Mouse (Mus musculus): ENCODE measurements at regions not wholly inside any gene's neighbourhood (a gene's known extent, or its start where the extent isn't known, plus 50 kb on each side); places are given as distances from the start of the nearest gene placed in this dataset.

- no peak for DNase-seq
These were observed 54.4 kb upstream of the Olfm4 start for GRCm38 (mm10) chr14:79929451-79929850.

- DNase-seq = no peak
These were observed 56.7 kb upstream of the Olfm4 start for GRCm38 (mm10) chr14:79927161-79927560.

DNA sequence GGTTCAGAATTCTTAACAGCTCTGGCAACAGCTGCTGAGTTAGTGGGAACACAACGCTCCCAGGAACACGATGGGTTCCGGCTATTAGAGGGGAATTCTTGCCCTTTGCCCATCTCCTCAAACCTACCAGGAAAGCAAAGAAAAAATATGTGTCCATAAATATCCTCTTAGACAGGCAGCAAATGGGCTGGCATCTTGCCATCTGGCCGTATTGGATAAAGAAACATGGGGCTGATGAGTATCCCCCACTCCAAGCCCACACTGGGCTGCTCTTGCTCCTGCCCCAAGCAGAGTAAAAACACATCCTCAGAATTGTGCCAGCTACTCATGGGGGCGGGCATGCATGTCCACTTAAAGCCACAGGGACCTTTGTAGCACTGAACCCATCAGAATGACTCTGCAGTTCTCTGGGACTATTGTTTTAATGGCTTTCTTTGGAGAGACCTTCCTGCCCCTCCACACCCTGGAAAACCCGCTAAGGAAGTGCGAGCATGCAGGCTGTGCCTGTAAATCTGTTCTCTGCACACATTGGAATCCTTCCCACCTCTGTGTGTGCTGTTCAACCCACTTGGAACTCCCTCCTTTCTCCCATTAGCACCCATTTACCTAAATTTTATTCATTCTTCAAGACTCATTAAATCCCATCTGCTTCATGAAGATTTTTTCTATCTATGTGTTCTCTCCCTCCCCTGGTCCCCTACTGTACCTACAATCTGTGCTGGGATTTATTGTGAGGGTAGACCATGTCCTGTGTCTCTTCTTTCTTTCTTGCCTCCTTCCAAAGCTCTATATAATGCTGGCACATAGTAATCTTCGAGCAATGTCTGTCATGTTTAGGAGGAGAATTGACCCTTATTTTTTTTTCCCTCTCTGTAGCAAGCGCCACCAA is 66.7 kb upstream of the Olfm4 start:
- DNase-seq = no peak

DNA sequence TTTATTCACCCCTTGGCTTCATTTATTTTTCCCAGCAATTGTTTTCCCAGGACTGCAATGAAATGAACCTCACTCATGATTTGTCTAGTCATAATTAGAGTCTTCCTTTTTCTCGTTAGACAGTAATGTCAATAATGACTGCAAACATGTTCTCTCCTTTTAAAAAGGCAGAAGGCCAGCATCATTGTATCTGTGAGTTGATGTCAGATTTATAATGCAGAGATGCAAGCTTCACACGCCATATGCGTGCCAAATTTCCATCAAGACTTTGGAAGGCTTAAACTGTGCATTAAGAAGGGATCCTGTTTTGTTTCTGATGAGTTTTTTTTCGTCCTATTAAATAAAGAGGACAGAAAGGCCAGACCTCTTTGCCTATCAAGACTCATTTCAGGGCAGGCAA is 68.9 kb upstream of the Olfm4 start:
- DNase-seq = no peak

- no peak for DNase-seq
These were observed 70.6 kb upstream of the Olfm4 start for GRCm38 (mm10) chr14:79913315-79913714.

GRCm38 (mm10) chr14:79912610-79913009 is 71.3 kb upstream of the Olfm4 start:
- peak; percentile 2 to 49 for DNase-seq

DNA sequence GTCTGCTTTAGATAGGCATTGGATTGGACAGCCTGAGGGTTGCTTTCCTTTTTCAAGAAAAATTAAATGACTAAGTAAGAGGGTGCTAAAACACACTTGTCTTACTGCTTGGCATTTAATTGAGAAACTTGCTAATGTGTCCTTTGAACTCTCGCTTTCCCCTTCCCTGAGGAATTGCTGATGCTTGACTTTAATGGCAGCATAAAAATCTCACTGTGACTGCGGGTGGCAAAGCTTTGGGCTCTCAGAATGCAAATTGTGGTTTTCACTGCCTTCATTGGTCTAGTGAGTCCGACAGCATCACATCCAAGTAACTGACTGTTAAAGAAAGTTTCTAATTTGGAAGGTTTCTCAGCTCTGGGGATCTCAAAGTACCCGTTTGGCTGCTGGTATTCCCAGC is 76.1 kb upstream of the Olfm4 start:
- no peak for DNase-seq

DNA sequence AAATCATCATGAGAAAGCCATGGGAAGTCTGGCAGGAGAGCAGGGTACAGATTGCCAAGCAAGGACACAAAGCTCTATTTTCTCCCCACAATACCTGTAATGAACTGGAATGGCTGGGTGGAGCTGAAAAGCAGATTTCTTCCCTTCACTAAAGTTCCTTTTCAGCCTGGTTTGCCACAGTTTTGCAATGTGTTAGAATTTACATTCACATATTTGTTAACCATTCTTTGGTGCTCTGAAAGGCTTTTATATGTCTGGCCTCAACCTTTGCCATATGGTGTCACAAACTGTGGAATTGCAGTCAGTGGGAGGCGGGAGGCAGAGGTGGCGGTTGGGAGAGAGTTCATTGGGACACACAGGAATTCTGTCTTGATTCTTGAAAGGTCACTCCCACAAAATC is 78.3 kb upstream of the Olfm4 start:
- no peak for DNase-seq

- DNase-seq = no peak
These were observed 81.5 kb upstream of the Olfm4 start for GRCm38 (mm10) chr14:79902355-79902754.

DNA sequence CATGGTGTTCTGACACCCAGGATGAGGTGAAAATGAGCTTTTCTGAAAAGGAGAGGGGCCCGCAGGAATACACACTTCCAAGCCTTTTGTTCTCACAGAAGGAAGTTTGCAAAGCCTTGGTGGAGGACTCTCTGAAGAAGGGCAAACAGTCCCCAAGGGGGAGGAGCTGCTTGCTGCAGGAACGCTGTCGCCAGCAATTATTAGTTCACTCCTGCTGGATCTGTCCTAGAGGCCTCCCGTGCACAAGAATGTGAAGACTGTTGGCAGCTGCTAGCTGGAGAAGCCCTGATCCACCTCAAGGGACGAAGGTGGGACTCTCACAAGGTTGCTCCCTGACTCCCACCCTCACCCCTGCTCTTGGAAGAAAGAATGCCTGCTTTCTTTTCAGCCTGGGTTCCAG is 85.6 kb upstream of the Olfm4 start:
- DNase-seq = no peak

DNA sequence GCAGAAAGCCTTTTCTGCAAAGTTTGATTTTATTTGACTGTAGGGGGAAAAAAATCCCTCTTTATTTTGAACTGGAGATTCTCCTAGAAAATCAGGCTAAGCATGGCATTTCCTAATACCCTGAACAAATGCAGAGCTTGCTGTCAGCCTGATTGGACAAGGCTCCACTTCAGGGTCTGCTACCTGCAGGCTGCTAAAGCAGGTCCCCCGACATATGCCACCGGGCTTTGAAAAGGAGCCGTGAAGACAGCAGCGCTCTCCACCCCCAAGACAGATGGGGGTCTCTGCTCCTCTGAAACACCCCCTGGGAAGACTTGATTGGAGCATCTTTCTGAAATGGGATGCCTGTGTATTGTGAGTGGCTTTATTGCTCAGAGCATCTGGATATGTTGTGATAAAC is 90.6 kb upstream of the Olfm4 start:
- DNase-seq = no peak

DNA sequence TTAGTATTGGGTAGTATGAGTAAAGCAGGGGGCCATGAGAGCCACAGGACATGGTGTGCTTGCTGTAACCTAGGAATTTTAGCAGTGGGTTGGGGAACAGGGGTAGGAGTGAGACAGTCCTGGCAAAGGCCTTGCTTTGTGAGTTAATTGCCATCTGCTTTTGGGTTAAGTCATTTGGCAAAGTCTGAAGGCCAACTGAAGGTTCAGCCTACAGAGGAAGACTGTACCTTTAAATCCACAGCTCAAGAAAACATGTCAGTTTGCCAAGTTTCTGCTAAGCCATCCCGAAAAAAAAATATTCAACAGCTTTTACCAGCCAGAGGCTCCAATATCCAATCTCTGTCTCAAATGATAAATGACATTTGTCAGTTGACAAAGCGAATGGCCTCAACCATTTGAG is 93.2 kb upstream of the Olfm4 start:
- DNase-seq = no peak

DNA sequence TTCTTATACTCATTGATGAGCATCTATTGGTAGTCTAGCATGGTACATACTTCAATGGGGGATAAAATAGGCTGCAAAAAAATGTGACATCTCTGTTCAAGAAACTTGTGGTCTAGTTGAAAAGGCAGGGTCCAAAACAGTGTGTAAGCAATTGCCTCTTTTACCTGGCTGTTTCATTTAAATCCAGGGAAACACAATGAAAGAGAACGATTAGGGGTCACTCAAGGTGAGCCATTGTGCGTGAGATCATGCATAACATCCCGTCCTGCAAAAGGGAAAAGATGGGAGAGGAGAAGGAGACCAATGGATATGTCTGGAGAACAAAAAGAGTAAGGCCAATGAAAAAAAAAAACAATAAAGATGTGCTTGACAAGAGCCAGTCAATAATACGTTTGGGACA is 93.6 kb upstream of the Olfm4 start:
- DNase-seq = no peak

DNA sequence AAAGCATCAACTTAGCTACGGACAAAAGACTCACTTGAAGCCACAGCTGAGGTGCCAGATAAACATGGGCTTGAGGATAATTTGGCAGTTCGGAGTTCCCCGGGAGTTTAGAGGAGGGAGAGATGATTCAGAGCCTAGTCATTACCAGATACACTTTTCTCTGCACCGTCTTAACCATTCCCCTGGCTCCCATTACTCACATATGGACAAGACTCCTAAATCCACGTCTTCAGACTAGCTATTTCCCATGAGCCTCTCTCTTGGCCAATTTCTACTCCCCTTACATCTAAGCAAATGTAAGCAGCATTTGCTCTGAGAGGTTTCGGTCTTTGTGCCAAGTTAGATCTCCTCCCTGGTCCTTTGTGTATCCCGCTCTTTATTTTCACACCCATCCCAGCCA is 100.4 kb upstream of the Olfm4 start:
- no peak for DNase-seq

GRCm38 (mm10) chr14:79881726-79882125 is 102.2 kb upstream of the Olfm4 start:
- no peak for DNase-seq

DNA sequence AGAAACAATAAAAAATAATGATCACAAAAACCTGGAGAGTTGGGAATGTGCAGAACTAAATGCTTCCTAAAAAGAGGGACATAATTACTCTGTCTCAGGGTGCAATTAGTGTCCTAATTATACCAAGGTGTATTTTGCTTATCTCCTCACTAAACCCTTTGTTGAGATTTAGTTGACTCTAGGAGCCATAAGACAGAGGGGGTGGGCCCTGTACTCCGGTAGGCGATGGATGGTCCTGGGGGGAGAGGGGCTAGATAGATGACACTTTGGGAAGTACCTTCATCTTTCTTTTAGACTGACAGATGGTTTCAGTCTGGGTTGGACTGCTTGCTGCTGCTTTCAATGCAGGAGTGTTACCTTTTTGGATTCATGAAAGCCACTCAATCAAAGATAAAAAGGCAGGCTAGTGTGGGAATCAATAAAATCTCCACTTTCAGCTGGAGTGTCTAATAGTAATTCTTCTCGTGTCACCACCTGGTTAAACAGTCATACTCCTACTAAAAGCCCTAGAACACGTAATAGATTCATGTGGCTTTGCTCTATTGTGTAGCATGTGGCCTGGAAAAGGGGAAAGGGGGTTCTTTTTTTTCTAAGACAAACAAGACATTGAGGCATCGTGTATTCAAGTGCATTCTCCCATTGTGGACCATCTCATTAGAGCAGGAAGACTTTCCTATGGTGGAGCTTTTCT is 103.7 kb upstream of the Olfm4 start:
- no peak for DNase-seq

GRCm38 (mm10) chr14:79879333-79880035 is 104.4 kb upstream of the Olfm4 start:
- DNase-seq = no peak

- no peak for DNase-seq
These were observed 105.4 kb upstream of the Olfm4 start for GRCm38 (mm10) chr14:79878285-79879019.

DNA sequence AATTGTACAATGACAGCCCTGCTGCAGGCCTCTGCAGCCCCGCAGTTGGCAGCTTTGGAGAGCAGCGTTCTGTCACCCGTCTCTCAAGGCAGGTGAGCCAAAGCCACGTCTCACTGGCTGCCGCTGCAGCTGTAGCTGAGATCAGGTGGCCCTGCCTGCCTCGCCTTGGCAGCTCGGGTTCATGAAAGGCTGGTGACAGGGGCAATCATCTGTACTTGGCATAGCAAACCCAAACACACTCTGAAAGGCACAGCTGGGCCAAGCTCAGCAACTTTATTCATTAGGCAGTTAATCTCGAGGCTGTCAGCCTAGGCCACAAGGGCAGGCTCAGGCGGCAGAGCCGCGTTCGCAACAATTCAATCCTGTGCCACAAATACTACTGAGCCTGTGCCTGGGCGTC is 102.0 kb upstream of the Pcdh8 start:
- DNase-seq = peak; percentile 12 to 53

DNA sequence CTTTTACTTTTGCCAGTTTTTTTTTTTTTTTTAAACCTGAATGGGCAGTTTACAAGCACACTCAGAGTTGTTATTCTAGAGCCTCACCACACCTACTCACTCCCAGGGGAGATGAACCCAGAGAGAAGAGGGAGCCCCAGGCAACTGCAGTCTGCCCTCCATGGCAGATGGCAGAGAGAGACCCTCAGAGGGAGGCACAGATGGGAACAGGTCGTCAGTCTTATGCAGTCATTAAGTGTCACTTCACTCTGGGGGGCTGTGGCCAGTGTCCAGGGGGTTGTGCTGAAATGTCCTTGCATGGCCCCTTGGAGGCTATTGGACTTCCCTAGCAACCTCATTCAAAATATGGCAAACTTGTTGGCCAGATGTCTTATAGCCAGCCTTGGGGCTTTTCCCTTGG is 101.3 kb upstream of the Pcdh8 start:
- no peak for DNase-seq

GRCm38 (mm10) chr14:79869325-79869724 is 98.2 kb upstream of the Pcdh8 start:
- no peak for DNase-seq

GRCm38 (mm10) chr14:79856245-79856644 is 85.1 kb upstream of the Pcdh8 start:
- no peak for DNase-seq
